Comparison of ENCODE assay signal across 13 mouse cellular contexts in genomic region chr2:52556298-52556960, GRCm38 (mm10).
DNase-seq lines count a peak whose midpoint lies in the region; ATAC-seq and TF ChIP-seq lines count a peak whose summit lies in the region.
"Had no signal": no experiment of that assay in that cellular context is flagged by ENCODE, and none has a peak within 500 bp of the region (broad histone marks: within the 10 kb centered on the region; RNA-seq: fewer than 3 reads in every experiment).

No protein-coding gene starts in this region.

- H3K4me3 ChIP-seq in kidney, embryonic 14.5 days (ENCODE audit: low read length): no peak overlapping the region
- H3K4me3 ChIP-seq in forebrain, embryonic 14.5 days (ENCODE audit: low read depth, low read length): peak overlapping the region; percentile 36
- peak overlapping the region; percentile 57 for H3K4me3 ChIP-seq in hindbrain, embryonic 13.5 days
- H3K4me3 ChIP-seq in midbrain, postnatal 0 days (ENCODE audit: low read depth, low read length): peak overlapping the region; percentile 56
- H3K4me3 ChIP-seq: liver, embryonic 12.5 days had no signal

- H3K27ac ChIP-seq in kidney, embryonic 14.5 days (ENCODE audit: low read depth, low read length): no peak overlapping the region
- H3K27ac ChIP-seq in forebrain, embryonic 14.5 days (ENCODE audit: low read depth, low read length): no peak overlapping the region
- 0 out of 2 replicates have a peak overlapping the region, but pooled peaks have one; percentile 91 for H3K27ac ChIP-seq in hindbrain, embryonic 13.5 days
- H3K27ac ChIP-seq in midbrain, postnatal 0 days (ENCODE audit: low read depth, low read length): 0 out of 2 replicates have a peak overlapping the region, but pooled peaks have one; percentile 2
- H3K27ac ChIP-seq: kidney, postnatal 0 days; liver, embryonic 12.5 days had no signal

- 0 out of 2 replicates have a peak, but pooled peaks have one; percentile 35 for ATAC-seq in kidney, embryonic 14.5 days (ENCODE audit: low FRiP score, low TSS enrichment)
- no peak for ATAC-seq in forebrain, embryonic 14.5 days
- no peak for ATAC-seq in hindbrain, embryonic 13.5 days (ENCODE audit: low FRiP score)
- ATAC-seq in midbrain, postnatal 0 days (ENCODE audit: low FRiP score): no peak
- ATAC-seq: activated CD4-positive, CD25-positive, alpha-beta regulatory T cell, adult 4 months; liver, embryonic 12.5 days had no signal

- H3K9ac ChIP-seq in kidney, embryonic 14.5 days (ENCODE audit: low read depth, low read length): no peak overlapping the region
- H3K9ac ChIP-seq in forebrain, embryonic 14.5 days (ENCODE audit: low read length): peak overlapping the region; percentile 6; the same call in 1 of the 2 replicates
- peak overlapping the region; percentile 73; the same call in 1 of the 2 replicates for H3K9ac ChIP-seq in hindbrain, embryonic 13.5 days
- H3K9ac ChIP-seq in midbrain, postnatal 0 days (replicated peaks; ENCODE audit: low read length, poor library complexity, severe bottlenecking): peak overlapping the region; percentile 69; the same call in 1 of the 2 replicates
- H3K9ac ChIP-seq: liver, embryonic 12.5 days had no signal

- WGBS in kidney, embryonic 14.5 days: 57% methylated on average over 20 of the region's 20 CpGs
- 88% methylated on average over 20 of the region's 20 CpGs for WGBS in forebrain, embryonic 14.5 days
- WGBS in hindbrain, embryonic 13.5 days: 82% methylated on average over 20 of the region's 20 CpGs
- 82% methylated on average over 20 of the region's 20 CpGs for WGBS in midbrain, postnatal 0 days

- H3K9me3 ChIP-seq in kidney, embryonic 14.5 days (ENCODE audit: control insufficient read depth, low read length): 0 out of 2 replicates have a peak, but pooled peaks cover 2% of the 10 kb centered on the region
- H3K9me3 ChIP-seq in forebrain, embryonic 14.5 days (replicated peaks; ENCODE audit: control insufficient read depth, low read length): no peaks in the 10 kb centered on the region
- no peaks in the 10 kb centered on the region for H3K9me3 ChIP-seq in hindbrain, embryonic 13.5 days
- no peaks in the 10 kb centered on the region for H3K9me3 ChIP-seq in midbrain, postnatal 0 days (ENCODE audit: low read length)

- no peaks in the 10 kb centered on the region for H3K36me3 ChIP-seq in kidney, embryonic 14.5 days (ENCODE audit: control insufficient read depth, insufficient read depth, low read length)
- H3K36me3 ChIP-seq in forebrain, embryonic 14.5 days (ENCODE audit: control insufficient read depth, insufficient read depth, low read length): no peaks in the 10 kb centered on the region
- H3K36me3 ChIP-seq in hindbrain, embryonic 13.5 days: peaks cover 11% of the 10 kb centered on the region
- H3K36me3 ChIP-seq in midbrain, postnatal 0 days (ENCODE audit: insufficient read depth, low read length): no peaks in the 10 kb centered on the region
- H3K36me3 ChIP-seq: liver, embryonic 12.5 days had no signal

- no peak for TF ChIP-seq CTCF in midbrain, postnatal 0 days (IDR thresholded peaks at IDR 0.05)

- DNase-seq in kidney, adult 11 months: no peak
- DNase-seq in forebrain, embryonic 14.5 days (ENCODE audit: low spot score): no peak
- DNase-seq in midbrain, postnatal 0 days (ENCODE audit: low spot score): peak; percentile 30
- no peak for DNase-seq in spleen, adult 18-20 months
- DNase-seq in gastrocnemius, postnatal 14 days: no peak
- DNase-seq: cerebellum, adult 9-10 months; layer of hippocampus, adult 9-11 months; thymus, postnatal 14 days had no signal

- no peaks in the 10 kb centered on the region for H3K27me3 ChIP-seq in kidney, embryonic 14.5 days (ENCODE audit: control insufficient read depth, insufficient read depth, low read length)
- H3K27me3 ChIP-seq in forebrain, embryonic 14.5 days (replicated peaks; ENCODE audit: control insufficient read depth, insufficient read depth, low read length): no peaks in the 10 kb centered on the region
- no peaks in the 10 kb centered on the region for H3K27me3 ChIP-seq in hindbrain, embryonic 13.5 days
- H3K27me3 ChIP-seq in midbrain, postnatal 0 days (ENCODE audit: insufficient read depth, low read length): no peaks in the 10 kb centered on the region
- H3K27me3 ChIP-seq: liver, embryonic 12.5 days had no signal

- intact Hi-C loops in gastrocnemius, postnatal 14 days (cut with DNase I; ENCODE audit: low total_unique reads): no loop called here

- H3K4me2 ChIP-seq in kidney, embryonic 14.5 days (replicated peaks; ENCODE audit: low read depth, low read length): no peak overlapping the region
- peak overlapping the region; percentile 56 for H3K4me2 ChIP-seq in forebrain, embryonic 14.5 days (ENCODE audit: low read length)
- H3K4me2 ChIP-seq in hindbrain, embryonic 13.5 days: peak overlapping the region; percentile 72
- H3K4me2 ChIP-seq in midbrain, postnatal 0 days (ENCODE audit: low read depth, low read length, poor library complexity, severe bottlenecking): peak overlapping the region; percentile 71
- H3K4me2 ChIP-seq: liver, embryonic 12.5 days had no signal

- 0 out of 2 replicates have a peak, but pooled peaks cover 7% of the 10 kb centered on the region for H3K4me1 ChIP-seq in kidney, embryonic 14.5 days (ENCODE audit: control insufficient read depth, insufficient read depth, low read length)
- H3K4me1 ChIP-seq in forebrain, embryonic 14.5 days (ENCODE audit: control insufficient read depth, insufficient read depth, low read length): no peaks in the 10 kb centered on the region; the same call in 1 of the 2 replicates
- H3K4me1 ChIP-seq in hindbrain, embryonic 13.5 days (replicated peaks): peaks cover 32% of the 10 kb centered on the region
- H3K4me1 ChIP-seq in midbrain, postnatal 0 days (ENCODE audit: insufficient read depth, low read length): peaks cover 12% of the 10 kb centered on the region

Comparison
In these comparisons a context has a peak if more than half of its experiments do, and no peak if none do; other contexts are left out.
1. H3K27ac ChIP-seq: peak in hindbrain, embryonic 13.5 days (single experiment) and midbrain, postnatal 0 days (single experiment); none in kidney, embryonic 14.5 days (single experiment) and forebrain, embryonic 14.5 days (single experiment).